Mouse (Mus musculus) lung, postnatal 36 days (tissue): ENCODE results near the gene Gm9821.

Experiments used
- DNase-seq: peaks from one replicate; pipeline ENCODE4 v3.0.0; 2022; ENCODE audit warnings: mixed read lengths

Gm9821 gene

GRCm38 (mm10) chr2:91949411-91950274 lies 4.1 kb downstream of the Gm9821 start:
- peak; percentile 43 for DNase-seq

- peak; percentile 68 for DNase-seq
These were observed 5.0 kb downstream of the Gm9821 start for GRCm38 (mm10) chr2:91950275-91951085.

- peak; percentile 96 for DNase-seq
These were observed 8.3 kb downstream of the Gm9821 start for GRCm38 (mm10) chr2:91953825-91954224.

- DNase-seq, result peak; percentile 60
These were observed 9.7 kb downstream of the Gm9821 start for GRCm38 (mm10) chr2:91955121-91955591.

- DNase-seq, result no peak
These were observed 10.4 kb downstream of the Gm9821 start for GRCm38 (mm10) chr2:91955875-91956274.

- peak; percentile 44 for DNase-seq
These were observed 11.6 kb downstream of the Gm9821 start for GRCm38 (mm10) chr2:91957096-91957495.

GRCm38 (mm10) chr2:91958049-91958448 lies 12.5 kb downstream of the Gm9821 start:
- DNase-seq, result no peak

- DNase-seq, result peak; percentile 70
These were observed 13.4 kb downstream of the Gm9821 start for GRCm38 (mm10) chr2:91958701-91959457.

- no peak for DNase-seq
These were observed 14.3 kb downstream of the Gm9821 start for GRCm38 (mm10) chr2:91959544-91960410.

- DNase-seq, result no peak
These were observed 15.0 kb downstream of the Gm9821 start for GRCm38 (mm10) chr2:91960459-91960858.

GRCm38 (mm10) chr2:91961901-91962761 lies 16.6 kb downstream of the Gm9821 start:
- DNase-seq, result no peak

GRCm38 (mm10) chr2:91962864-91963401 lies 17.4 kb downstream of the Gm9821 start:
- DNase-seq, result no peak

GRCm38 (mm10) chr2:91963443-91963932 lies 18.0 kb downstream of the Gm9821 start:
- peak; percentile 97 for DNase-seq

GRCm38 (mm10) chr2:91964610-91965204 lies 19.2 kb downstream of the Gm9821 start:
- no peak for DNase-seq

GRCm38 (mm10) chr2:91965417-91965816 lies 19.9 kb downstream of the Gm9821 start:
- DNase-seq, result peak; percentile 92

GRCm38 (mm10) chr2:91966367-91966766 lies 20.9 kb downstream of the Gm9821 start:
- peak; percentile 58 for DNase-seq

GRCm38 (mm10) chr2:91967962-91968361 lies 22.5 kb downstream of the Gm9821 start:
- DNase-seq, result peak; percentile 84

- peak; percentile 70 for DNase-seq
These were observed 26.0 kb downstream of the Gm9821 start for GRCm38 (mm10) chr2:91971231-91972097.

- DNase-seq, result peak; percentile 67
These were observed 26.6 kb downstream of the Gm9821 start for GRCm38 (mm10) chr2:91972121-91972566.
